Mouse (Mus musculus) ovary, adult 10 weeks (tissue): ENCODE measurements around the gene Cdkl1. TPM values are rescaled to one million over a fixed set of nuclear protein-coding genes. Genes with fewer than 3 reads are reported as not detected.

ENCODE experiments used
- polyA plus RNA-seq: library from polyadenylated mRNA; stranded (reverse); fragments of 350-450 nt; fragmentation: Illumina TruSeq; extraction: RNeasy Lipid Tissue Mini Kit (QIAGEN cat#74804); gene quantifications from one replicate; pipeline ENCODE4 v1.2.3, GENCODE M21; 2014

The Cdkl1 gene
- polyA plus RNA-seq = 14.0 TPM

DNA sequence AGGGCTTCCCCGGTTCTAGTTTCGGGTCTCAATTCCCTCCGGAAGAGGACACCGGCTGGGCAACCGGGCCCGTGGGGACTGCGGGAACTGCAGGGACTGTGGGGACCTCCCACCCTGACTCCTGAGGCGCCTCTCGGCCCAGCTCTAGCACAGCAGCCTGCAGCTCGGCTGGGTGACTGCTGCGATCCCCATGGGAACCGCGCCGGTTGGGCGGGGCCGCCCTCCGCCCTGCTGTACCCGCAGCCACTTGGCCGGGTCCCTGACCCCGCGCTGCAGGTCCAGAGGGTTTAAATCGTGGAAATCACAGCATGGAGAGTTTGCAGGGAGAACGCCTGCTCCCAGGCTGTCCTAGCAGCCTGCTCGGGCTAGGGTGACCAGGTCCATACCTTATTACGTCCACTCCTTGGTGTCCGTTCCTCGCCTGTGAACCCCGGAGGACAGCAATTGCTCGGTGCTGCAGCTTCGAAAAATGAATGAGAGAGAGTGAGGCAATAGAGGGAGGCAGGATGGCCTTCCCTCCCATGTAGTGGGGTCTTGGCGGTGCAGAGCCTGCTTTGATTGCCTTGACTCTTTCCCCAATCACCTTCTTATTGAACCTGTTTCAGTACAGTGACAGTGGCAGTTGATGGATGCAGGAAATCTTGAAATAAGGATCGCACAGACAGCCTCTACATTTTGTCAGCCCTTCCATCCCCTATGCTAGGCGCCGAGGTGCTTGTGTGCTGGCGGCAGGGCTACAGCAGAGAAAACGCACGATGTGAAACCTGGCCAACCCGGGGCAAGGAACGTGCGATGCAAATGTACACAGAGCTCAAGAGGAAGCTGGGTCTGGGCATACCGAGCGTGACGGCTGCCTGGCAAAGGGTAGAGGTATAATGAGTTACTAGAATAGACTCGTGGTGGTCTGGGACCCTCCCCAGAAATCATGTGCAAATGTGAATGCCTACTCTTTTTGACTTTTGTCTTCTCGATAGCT, at the start of gene Cdkl1:
TSS of gene Cdkl1 (minus strand) at position 738 of the 976 bp plus-strand sequence.

GRCm38 (mm10) chr12:69724711-69725460, 66.2 kb downstream of the Cdkl1 start, which contains the start of the genes L2hgdh and Atp5s:
Gene L2hgdh (minus strand): TSS chr12:69724873.
Gene Atp5s (plus strand): TSS chr12:69724950.

Other genes with a start within 250 kb of the Cdkl1 start
- 43.2 TPM for gene Vcpkmt, start 208.2 kb downstream of the Cdkl1 start, polyA plus RNA-seq
- gene Sos2, start 109.4 kb downstream of the Cdkl1 start, polyA plus RNA-seq = 110 TPM
- 20.2 TPM for gene L2hgdh, start 66.4 kb downstream of the Cdkl1 start, polyA plus RNA-seq
- gene Atp5s, start 66.3 kb downstream of the Cdkl1 start, polyA plus RNA-seq = 30.4 TPM
- gene Atl1, start 101.3 kb upstream of the Cdkl1 start, polyA plus RNA-seq = 9.0 TPM
- 118 TPM for gene Map4k5, start 101.9 kb upstream of the Cdkl1 start, polyA plus RNA-seq
- gene Sav1, start 195.7 kb upstream of the Cdkl1 start, polyA plus RNA-seq = 130 TPM